In the genomic region with DNA sequence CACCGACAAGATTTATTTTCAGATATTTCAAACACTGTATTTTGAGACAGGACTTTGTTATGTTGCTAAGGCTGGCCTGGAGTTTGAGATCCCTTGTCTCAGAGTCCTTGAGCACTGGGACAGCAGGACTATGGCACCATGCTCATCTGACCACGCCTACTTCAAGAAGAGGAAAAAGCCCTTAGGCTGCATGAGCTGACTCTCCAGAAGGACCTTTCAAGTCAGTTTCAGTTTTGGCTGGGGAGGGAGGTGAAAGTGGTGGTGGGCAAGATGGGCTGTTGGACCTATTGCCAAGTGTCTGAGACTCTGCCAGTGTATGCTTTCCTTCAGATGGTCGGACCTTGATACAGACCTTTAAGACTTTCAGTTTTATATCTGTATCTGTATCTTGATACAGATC, we compare ENCODE assay signal across 18 mouse cellular contexts. TPM values are rescaled to one million over a fixed set of nuclear protein-coding genes. Genes with fewer than 3 reads are reported as not detected.
A peak's percentile ranks its signal among the peaks of the same experiment; 100 is the strongest.
DNase-seq lines count a peak whose midpoint lies in the region; ATAC-seq lines count a peak whose summit lies in the region.
"Had no signal": no experiment of that assay in that cellular context is flagged by ENCODE, and none has a peak within 500 bp of the region (broad histone marks: within the 10 kb centered on the region; RNA-seq: fewer than 3 reads in every experiment).

No protein-coding gene starts in this region.

- peak; percentile 26; the same call in 1 of the 2 replicates for ATAC-seq in forebrain, embryonic 13.5 days
- no peak for ATAC-seq in forebrain, embryonic 16.5 days
- peak; percentile 63; the same call in 1 of the 2 replicates for ATAC-seq in midbrain, embryonic 15.5 days (replicated peaks)
- 0 out of 4 replicates have a peak, but pooled peaks have one; percentile 16 to 23 for ATAC-seq in hematopoietic stem cell, adult 5-6 weeks (replicated peaks in 1 of 2; ENCODE audit: insufficient read depth in 1 of 2, low FRiP score in 2 of 2, low TSS enrichment in 1 of 2, low read depth in 1 of 2, poor library complexity in 2 of 2, severe bottlenecking in 2 of 2)
- ATAC-seq in kidney, embryonic 16.5 days (ENCODE audit: low FRiP score, low TSS enrichment): no peak

- no peak for DNase-seq in midbrain, embryonic 10.5 days (ENCODE audit: low spot score)
- peak; percentile 10 for DNase-seq in splenic B cell, adult 2 months (ENCODE audit: low read depth, low spot score)
- no peak for DNase-seq in left cerebral cortex, adult 18-20 months (ENCODE audit: low spot score in 2 of 2)
- DNase-seq: cerebellum, postnatal 10 days; kidney, adult 11 months; layer of hippocampus, postnatal 36 days; liver, embryonic 13.5 days; right cerebral cortex, adult 18-20 months; thymus, postnatal 25 days had no signal

- H3K36me3 ChIP-seq in forebrain, embryonic 13.5 days (ENCODE audit: poor library complexity, severe bottlenecking): no peaks in the 10 kb centered on the region
- H3K36me3 ChIP-seq in forebrain, embryonic 16.5 days (ENCODE audit: control insufficient read depth, insufficient read depth): no peaks in the 10 kb centered on the region
- no peaks in the 10 kb centered on the region for H3K36me3 ChIP-seq in midbrain, embryonic 15.5 days (replicated peaks)
- peaks cover 4% of the 10 kb centered on the region; the same call in 1 of the 2 replicates for H3K36me3 ChIP-seq in midbrain, embryonic 10.5 days
- no peaks in the 10 kb centered on the region for H3K36me3 ChIP-seq in splenic B cell, adult 2 months (ENCODE audit: control insufficient read depth, insufficient read depth, low read length, poor library complexity, severe bottlenecking)
- H3K36me3 ChIP-seq in kidney, embryonic 16.5 days (ENCODE audit: insufficient read depth, low read length): no peaks in the 10 kb centered on the region
- H3K36me3 ChIP-seq: heart, embryonic 15.5 days; liver, embryonic 13.5 days had no signal

- H3K27me3 ChIP-seq in forebrain, embryonic 13.5 days: no peaks in the 10 kb centered on the region
- no peaks in the 10 kb centered on the region for H3K27me3 ChIP-seq in forebrain, embryonic 16.5 days (replicated peaks; ENCODE audit: control insufficient read depth, insufficient read depth, low read length)
- no peaks in the 10 kb centered on the region for H3K27me3 ChIP-seq in midbrain, embryonic 15.5 days (replicated peaks)
- no peaks in the 10 kb centered on the region for H3K27me3 ChIP-seq in midbrain, embryonic 10.5 days (ENCODE audit: low read depth, poor library complexity, severe bottlenecking)
- H3K27me3 ChIP-seq in splenic B cell, adult 2 months (ENCODE audit: control insufficient read depth, insufficient read depth, low read length, poor library complexity, severe bottlenecking): no peaks in the 10 kb centered on the region
- no peaks in the 10 kb centered on the region for H3K27me3 ChIP-seq in kidney, embryonic 16.5 days (ENCODE audit: insufficient read depth, low read length)
- H3K27me3 ChIP-seq: heart, embryonic 15.5 days; liver, embryonic 13.5 days had no signal

- WGBS in forebrain, embryonic 13.5 days: 86% methylated on average over 3 of the region's 3 CpGs
- WGBS in forebrain, embryonic 16.5 days: 81% methylated on average over 3 of the region's 3 CpGs
- WGBS in midbrain, embryonic 15.5 days: 87% methylated on average over 3 of the region's 3 CpGs
- 83% methylated on average over 3 of the region's 3 CpGs for WGBS in midbrain, embryonic 10.5 days
- WGBS in kidney, embryonic 16.5 days: 85% methylated on average over 3 of the region's 3 CpGs

- no peaks in the 10 kb centered on the region for H3K9me3 ChIP-seq in forebrain, embryonic 13.5 days (replicated peaks)
- no peaks in the 10 kb centered on the region for H3K9me3 ChIP-seq in forebrain, embryonic 16.5 days (ENCODE audit: control insufficient read depth, low read length)
- H3K9me3 ChIP-seq in midbrain, embryonic 15.5 days: no peaks in the 10 kb centered on the region
- H3K9me3 ChIP-seq in midbrain, embryonic 10.5 days (replicated peaks): no peaks in the 10 kb centered on the region
- no peaks in the 10 kb centered on the region for H3K9me3 ChIP-seq in kidney, embryonic 16.5 days (ENCODE audit: low read length)
- H3K9me3 ChIP-seq: G1E; heart, embryonic 15.5 days; limb, embryonic 10.5 days; liver, embryonic 13.5 days had no signal

- no peak overlapping the region for H3K27ac ChIP-seq in forebrain, embryonic 13.5 days
- H3K27ac ChIP-seq in forebrain, embryonic 16.5 days (ENCODE audit: low read length): no peak overlapping the region; the same call in 1 of the 2 replicates
- peak overlapping the region; percentile 16; the same call in 1 of the 2 replicates for H3K27ac ChIP-seq in midbrain, embryonic 15.5 days
- H3K27ac ChIP-seq in midbrain, embryonic 10.5 days (replicated peaks): no peak overlapping the region
- no peak overlapping the region for H3K27ac ChIP-seq in kidney, embryonic 16.5 days (ENCODE audit: low read length)
- H3K27ac ChIP-seq: heart, embryonic 15.5 days; limb, embryonic 10.5 days; liver, embryonic 13.5 days had no signal

- peaks cover 19% of the 10 kb centered on the region for H3K4me1 ChIP-seq in forebrain, embryonic 13.5 days
- peaks cover 13% of the 10 kb centered on the region for H3K4me1 ChIP-seq in forebrain, embryonic 16.5 days (replicated peaks; ENCODE audit: control insufficient read depth, insufficient read depth, low read length)
- H3K4me1 ChIP-seq in midbrain, embryonic 15.5 days: peaks cover 14% of the 10 kb centered on the region
- peaks cover 11% of the 10 kb centered on the region for H3K4me1 ChIP-seq in midbrain, embryonic 10.5 days
- peaks cover 11% of the 10 kb centered on the region; the same call in 1 of the 2 replicates for H3K4me1 ChIP-seq in kidney, embryonic 16.5 days (ENCODE audit: insufficient read depth, low read length)

- no peak overlapping the region for H3K4me3 ChIP-seq in forebrain, embryonic 13.5 days
- H3K4me3 ChIP-seq in forebrain, embryonic 16.5 days (replicated peaks; ENCODE audit: low read length): no peak overlapping the region
- no peak overlapping the region for H3K4me3 ChIP-seq in midbrain, embryonic 15.5 days
- no peak overlapping the region for H3K4me3 ChIP-seq in midbrain, embryonic 10.5 days
- H3K4me3 ChIP-seq in kidney, embryonic 16.5 days (ENCODE audit: low read length): no peak overlapping the region
- H3K4me3 ChIP-seq: erythroblast, embryonic 14.5 days; heart, embryonic 15.5 days; limb, embryonic 10.5 days; liver, embryonic 13.5 days had no signal

- H3K4me2 ChIP-seq in forebrain, embryonic 13.5 days: no peak overlapping the region
- H3K4me2 ChIP-seq in forebrain, embryonic 16.5 days (ENCODE audit: low read length): no peak overlapping the region
- H3K4me2 ChIP-seq in midbrain, embryonic 15.5 days: no peak overlapping the region
- no peak overlapping the region for H3K4me2 ChIP-seq in kidney, embryonic 16.5 days (replicated peaks; ENCODE audit: low read depth, low read length)
- H3K4me2 ChIP-seq: heart, embryonic 15.5 days; liver, embryonic 13.5 days had no signal

- no peak overlapping the region for H3K9ac ChIP-seq in forebrain, embryonic 13.5 days
- H3K9ac ChIP-seq in forebrain, embryonic 16.5 days (replicated peaks; ENCODE audit: low read depth, low read length): no peak overlapping the region
- H3K9ac ChIP-seq in midbrain, embryonic 15.5 days: no peak overlapping the region
- H3K9ac ChIP-seq in kidney, embryonic 16.5 days (replicated peaks; ENCODE audit: low read length): no peak overlapping the region
- H3K9ac ChIP-seq: heart, embryonic 15.5 days; liver, embryonic 13.5 days had no signal

RNA-seq across cellular contexts. Expression of a gene that starts 28.6 kb away (rescaled TPM):
- polyA plus RNA-seq in forebrain, embryonic 13.5 days (2015; fragmentation: Nextera tagmentation; extraction: Ambion mirVana): 92.7 and 104 TPM in 2 replicates
- 190 and 195 TPM in 2 replicates for polyA plus RNA-seq in forebrain, embryonic 16.5 days (2015; fragmentation: Nextera tagmentation; extraction: Ambion mirVana)
- 188 and 194 TPM in 2 replicates for polyA plus RNA-seq in midbrain, embryonic 15.5 days (2015; fragmentation: Nextera tagmentation; extraction: Ambion mirVana)
- 56.0 and 64.4 TPM in 2 replicates for polyA plus RNA-seq in midbrain, embryonic 10.5 days (2016; fragmentation: Nextera tagmentation; extraction: Ambion mirVana)
- total RNA-seq in hematopoietic stem cell, adult 5-6 weeks (2017): 133 and 147 TPM in 2 replicates
- polyA plus RNA-seq in kidney, embryonic 16.5 days (2015; fragmentation: Nextera tagmentation; extraction: Ambion mirVana): 64.8 and 65.4 TPM in 2 replicates
- total RNA-seq in left cerebral cortex, adult 18-20 months (2021): 100 to 1,000 TPM; 453 to 516 TPM

Comparison
In these comparisons a context has a peak if more than half of its experiments do, and no peak if none do; other contexts are left out.
1. ATAC-seq: peak in forebrain, embryonic 13.5 days (single experiment), midbrain, embryonic 15.5 days (single experiment) and hematopoietic stem cell, adult 5-6 weeks (2 of 2); none in forebrain, embryonic 16.5 days (single experiment) and kidney, embryonic 16.5 days (single experiment).